Mouse (Mus musculus) left cerebral cortex, adult 11 months (tissue): Measurements from ENCODE around the gene Tiam1.

Experiments
- DNase-seq: peaks from one replicate; pipeline ENCODE4 v3.0.0; 2022; ENCODE audit warnings: low spot score

Tiam1 gene

DNA sequence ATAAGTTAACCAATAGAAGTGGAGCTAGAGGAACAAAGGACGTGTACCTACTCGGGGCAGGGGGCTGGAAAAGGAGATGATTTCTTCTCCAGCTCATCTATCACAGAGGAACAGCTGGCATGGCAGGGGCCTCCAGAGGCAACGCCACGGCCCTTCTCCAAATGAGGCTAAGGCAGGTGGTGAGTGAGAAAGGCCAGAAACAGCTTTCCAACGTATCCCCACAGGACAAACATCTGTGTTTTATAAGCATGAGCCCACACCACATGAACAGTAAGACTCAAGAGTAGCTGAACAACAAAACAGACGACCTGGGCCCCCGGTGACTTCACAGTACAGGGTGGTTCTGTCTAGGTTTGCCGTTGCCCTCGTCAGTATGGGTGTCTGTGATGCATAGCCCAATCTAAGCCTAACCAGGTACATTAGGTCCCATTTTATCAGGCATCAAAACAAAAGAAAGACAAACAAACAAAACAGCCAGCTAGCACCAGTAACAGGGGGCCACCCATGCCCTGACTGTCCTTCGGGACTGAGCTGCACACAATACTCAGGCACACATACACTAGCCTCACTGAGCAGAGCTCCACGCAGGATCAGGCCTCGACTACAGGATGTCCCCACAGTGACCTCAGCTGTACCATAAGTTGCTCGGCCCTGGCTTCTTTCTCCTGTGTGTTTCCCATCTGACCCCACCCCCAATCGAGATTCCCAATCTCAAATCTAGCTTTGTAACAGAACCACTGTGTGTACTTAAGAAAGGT lies 260.9 kb downstream of the Tiam1 start:
- DNase-seq = no peak

DNA sequence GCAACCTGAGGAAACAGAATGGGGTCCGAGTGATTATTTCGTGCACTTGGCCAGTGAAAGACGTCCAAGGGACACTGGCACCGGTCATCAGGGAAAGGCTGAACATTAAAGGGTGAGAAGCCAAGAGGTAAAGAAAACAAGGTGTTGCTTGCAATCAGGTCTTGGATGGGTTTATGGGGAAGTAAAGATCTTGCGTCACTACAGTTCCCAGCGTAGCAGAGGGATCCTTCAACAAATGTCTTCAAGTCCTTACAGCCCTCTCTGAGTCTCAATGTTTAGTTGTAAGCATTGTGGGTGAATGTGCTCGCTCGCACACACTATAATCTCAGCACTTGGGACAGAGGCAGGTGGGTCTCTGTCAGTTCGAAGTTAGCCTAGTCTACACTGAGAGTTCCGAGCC lies 266.4 kb downstream of the Tiam1 start:
- DNase-seq = no peak

DNA sequence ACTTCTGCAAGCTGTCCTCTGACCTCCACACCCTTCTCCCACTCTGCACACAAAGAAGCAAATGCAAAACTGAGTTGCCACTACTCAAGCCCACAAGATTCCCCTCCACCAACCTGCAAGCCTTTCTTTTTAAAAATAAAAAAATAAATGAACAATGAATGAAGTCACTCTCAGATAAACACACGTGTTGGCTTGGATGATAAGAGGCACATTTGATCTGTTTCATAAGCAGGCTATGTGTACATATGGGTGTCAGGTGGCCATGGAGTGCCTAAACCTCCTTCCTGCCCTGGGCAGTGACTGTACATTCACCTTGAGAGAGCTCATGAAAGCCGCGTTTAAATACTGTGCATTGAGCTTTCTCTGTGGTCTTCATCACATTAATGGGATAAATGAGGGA lies 267.5 kb downstream of the Tiam1 start:
- DNase-seq = no peak

DNA sequence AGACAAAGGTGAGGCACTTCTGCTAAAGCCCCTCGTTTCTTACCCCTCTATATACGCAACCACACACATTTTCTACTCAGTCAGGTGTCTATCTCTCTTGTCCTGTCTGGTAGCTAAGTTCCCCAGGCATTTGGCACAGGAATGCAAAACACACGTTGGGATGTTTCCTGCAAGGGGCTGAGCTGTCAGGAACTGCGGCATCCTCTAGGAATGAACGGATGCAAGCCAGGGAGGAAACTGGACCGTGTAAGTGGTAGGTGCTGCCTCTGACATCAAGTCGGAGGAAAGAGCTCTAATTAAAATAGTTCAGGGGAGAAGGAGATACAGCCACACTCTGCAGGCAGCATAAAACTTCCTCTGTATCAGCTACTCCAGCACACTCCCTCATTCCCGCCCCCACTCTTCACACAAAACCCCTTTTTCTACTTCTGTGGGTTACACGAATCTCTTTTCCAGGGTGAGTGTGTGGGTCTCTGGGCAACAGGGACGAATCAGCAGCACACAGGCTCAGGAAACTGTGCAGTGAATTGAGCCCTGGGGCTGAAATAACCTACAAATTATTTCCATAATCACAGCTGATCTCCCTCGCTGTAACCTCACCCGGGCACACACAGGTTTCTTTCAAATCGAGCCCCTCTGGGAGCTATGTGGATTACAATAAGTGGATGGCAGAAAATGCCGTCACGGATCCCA lies 269.4 kb downstream of the Tiam1 start:
- no peak for DNase-seq

DNA sequence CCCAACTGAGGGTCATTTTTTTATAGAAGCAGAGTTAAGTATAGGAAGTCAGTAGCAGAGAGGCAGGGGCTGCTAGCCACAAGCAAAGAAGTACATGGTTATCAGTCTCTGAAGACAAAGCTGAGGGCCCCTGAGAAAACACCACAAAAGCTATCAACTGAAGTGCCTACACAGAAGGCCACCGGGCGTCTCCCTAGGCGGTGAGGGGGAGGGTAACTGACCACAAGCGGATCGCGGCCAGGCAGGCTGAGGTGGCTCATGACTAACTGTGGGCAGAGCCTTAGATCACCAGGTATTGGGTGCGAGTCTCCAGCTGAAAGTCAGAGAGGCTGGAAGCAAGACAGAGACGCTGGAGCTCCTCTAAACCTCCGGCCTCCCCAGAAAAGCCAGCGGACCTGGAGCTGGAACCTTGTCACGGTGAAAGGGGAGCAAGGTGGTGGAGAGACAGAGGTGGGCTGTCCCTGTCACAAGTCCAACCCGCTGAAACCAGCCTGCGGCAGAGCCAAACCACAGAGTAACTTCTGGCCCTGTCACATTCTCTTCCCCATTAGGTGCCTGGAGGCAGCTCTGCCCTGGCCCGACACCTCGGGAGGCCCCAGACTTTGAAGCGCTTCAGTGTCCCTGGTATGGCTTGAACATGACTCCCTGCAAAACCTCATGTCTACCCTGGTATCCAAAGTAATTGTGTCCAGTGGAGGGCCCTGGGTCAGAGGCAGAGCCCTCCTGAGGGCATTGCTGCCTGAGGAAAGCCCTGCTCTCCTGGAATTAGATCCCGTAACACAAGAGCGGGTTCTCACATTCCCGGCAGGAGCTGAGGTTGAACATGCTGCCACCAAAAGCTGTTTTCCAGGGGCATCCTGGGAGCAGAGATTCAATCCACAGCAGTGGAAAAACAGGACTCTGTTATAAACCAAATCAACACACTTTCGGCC lies 271.3 kb downstream of the Tiam1 start:
- DNase-seq = no peak

DNA sequence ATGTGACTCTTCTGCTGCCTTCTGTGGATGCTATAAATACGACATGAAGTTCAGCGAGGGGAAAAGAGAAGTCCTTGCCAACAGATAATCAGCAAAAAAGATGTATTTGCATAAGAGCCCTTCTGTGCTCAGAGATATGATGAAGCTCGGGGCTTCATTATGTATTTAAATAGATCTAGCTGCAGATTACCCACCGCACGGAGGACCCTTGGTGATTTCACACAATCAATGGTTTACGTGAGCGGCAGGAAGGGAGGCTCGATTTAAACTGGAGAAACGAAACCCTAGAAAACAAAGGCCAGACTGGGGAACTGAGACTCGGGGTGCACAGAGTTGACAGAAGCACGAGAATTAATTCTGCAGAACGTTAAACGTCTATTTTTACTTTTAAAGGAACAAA lies 272.2 kb downstream of the Tiam1 start:
- no peak for DNase-seq

DNA sequence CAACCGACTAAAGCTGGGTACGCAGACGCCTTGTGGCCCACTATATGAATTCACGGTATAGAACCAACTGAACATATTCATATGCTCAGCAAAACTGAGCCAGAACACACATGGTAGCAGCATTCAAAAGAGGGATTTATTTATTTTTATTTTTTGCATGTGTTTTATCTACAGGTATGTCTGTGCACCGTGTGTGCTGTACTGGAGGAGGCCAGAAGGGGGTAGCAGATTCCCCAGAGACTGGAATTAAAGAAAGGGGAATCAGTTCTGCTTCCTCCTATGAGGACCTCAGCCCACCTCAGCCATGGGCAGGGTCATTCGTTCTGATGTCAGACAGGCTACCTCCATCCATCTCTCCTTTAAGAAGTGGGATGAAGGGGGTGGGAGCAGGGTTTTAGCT lies 273.5 kb downstream of the Tiam1 start:
- no peak for DNase-seq

DNA sequence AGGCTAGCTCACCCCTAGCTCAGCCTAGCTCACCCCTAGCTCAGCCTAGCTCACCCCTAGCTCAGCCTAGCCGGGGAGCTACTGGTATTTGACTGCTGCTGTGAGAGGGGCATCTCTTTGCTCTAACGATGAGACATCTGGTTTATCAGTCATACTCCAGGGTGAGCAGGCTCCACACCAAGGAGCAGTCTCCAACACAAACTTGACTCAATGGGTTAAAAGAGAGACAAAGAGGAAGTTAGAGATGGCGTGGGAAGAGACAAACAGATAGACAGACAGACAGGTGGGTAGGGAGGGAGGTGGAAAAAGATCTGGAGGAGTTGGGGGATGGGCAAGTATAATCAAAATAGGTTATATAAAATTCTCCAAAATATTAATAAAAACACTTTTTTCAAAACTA lies 275.1 kb downstream of the Tiam1 start:
- no peak for DNase-seq

DNA sequence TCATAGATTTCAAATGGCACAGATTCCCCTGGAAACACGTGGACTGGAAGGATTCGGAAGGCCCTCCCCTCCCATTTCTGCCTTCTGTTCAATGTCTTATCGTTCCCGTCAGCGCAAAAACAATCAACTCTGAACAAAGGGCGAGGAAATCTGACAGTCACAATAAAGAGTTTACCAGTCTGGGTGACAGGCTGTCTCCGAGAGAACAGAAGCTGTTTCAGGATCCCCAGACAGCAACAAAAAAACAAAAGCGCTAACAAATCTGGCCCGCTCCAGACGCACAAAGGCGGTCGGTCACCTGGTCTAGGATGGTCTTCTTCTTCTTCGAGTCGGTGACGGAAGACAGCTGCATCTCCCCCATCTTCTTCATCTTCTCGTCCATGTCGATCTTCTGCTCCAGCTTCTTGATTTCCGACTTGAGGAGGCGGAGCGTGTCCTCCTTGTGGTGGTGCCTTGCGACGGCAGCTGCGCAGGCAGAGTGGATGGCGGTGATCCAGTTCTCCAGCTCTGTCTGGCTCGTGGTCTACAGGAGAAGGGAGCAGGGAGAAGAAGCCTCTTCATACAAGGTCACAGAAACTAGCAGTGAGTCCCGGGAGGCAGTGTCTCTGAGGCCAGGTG lies 276.2 kb downstream of the Tiam1 start:
- DNase-seq = no peak

DNA sequence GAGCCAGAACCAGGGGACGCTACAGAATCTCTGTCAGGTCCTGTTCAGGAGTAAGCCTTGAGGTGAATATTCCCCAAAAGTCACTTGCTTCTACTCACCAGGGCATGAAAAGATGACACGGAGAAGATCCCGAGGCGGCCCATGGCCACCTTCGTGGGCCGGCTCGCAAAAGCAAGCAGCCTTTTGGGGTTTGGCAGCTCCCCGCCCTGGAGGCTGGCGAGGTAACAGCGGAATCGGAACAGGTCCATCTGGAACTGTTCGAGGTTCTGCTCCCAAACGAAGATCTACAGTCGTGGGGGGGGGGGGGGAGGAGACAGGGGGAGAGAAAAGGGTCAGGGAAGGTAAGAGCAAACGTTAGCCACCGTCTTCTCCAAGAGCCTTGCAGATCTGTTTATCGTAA lies 278.4 kb downstream of the Tiam1 start:
- DNase-seq = no peak

DNA sequence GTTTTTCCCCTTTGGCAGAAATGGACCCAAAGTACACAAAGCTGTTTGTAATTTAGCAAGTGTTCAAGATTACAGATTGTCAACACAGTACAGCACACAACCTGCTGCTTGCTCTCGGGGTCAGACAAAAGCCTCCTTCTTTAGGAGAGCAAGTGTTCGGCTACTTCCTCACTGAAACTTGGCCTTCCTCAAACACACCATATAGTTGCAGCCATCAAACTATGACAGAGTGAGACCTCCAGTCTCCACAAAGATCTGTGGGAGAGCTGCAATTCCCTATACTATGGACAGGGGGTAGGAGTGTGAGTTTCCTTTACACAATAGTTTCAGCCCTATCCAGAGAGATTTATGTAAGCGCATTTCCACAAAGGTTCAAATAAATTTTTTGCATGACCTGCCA lies 278.9 kb downstream of the Tiam1 start:
- no peak for DNase-seq

DNA sequence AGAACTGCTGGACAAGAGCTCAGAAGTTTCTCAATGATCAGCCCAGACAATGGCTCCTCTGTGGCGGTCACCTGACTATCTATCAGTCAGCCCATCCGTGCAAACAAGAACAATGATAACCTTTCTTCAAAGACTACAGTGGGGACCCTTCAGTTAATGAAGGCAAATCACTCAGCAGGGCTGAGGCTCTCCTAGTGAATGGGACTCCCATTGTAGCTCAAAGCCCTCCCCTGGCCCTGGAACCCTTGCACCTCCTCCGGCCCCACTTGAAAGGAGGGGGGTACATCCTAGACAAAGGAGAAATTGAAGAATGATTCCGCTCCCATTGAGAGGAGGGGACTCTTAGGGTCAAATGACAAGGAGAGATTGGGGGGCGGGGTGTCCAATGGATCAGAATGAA lies 280.3 kb downstream of the Tiam1 start:
- no peak for DNase-seq

DNA sequence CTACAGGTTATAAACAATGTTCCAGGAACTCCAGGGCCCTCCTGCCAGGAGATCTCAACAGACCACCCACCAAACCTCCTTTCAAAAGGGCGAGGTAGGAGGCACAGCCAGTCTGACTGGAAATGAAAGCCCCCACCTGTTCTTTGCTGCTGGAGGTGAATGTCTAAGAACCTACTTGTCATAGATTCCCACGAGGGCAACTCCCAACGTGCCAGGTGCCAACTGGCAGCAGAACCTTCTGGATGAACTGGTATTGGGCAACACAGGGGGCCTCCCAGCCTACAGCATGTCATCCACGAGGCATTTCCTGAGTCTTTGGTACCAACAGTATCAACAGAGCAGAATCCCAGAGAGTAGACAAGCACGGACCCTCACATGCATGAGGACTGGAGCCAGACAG lies 282.0 kb downstream of the Tiam1 start:
- DNase-seq = no peak

DNA sequence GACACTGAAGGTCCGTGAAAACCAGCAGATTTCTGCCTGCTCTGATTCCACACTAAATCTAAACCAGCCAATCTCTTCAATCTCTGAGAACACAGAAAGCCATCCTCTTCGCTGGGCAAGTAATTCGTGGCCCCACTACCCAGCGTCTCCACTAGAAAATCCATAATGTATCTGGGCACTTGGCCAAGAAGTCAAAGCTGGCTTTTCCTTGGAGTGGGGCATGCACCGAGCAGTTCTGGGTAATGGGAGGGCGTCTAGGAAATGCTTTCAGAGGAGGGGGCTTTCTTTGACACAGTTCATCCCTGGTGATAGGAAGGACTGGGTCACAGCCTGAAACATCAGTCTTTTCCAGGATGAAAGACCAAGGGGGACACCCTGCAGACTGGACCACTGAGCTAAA lies 282.9 kb downstream of the Tiam1 start:
- DNase-seq = no peak

DNA sequence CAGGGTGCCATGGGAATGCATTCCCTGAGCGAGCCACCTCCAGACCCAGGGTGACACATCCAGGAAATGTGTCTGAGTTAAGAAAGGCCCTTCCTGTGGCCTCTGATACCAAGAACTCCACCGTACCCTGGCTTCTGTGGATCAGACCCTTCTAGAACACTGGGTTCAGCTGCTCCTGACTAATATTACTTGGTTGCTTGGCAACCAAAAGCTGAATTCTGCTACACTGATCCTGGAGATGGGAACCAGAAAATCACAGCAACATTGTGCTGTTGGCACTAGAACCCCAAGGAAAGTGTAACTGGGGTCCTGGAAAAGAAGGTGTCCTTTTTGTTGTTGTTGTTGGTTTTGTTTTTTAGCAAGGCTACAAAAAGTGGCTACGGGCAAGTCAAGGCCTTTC lies 285.9 kb downstream of the Tiam1 start:
- DNase-seq = no peak

DNA sequence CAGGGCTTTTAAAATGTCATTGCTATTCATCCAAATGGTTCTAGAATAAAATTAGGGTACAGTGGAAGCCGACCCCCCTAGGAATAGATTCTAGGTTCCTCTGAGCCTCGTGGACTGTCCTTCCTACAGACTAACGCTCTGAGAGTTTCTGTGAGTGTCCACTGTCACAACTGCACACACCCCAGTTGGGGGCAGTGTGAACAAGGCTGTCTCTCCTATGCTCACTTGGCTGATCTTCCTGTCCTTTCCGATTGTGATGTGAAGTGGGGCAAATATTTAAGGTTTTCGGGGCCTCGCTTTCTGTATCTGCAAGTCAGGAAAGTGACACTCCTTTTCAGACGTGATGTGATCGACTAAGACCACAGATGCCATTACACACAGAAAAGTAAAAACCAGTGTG lies 288.8 kb downstream of the Tiam1 start:
- DNase-seq = no peak

DNA sequence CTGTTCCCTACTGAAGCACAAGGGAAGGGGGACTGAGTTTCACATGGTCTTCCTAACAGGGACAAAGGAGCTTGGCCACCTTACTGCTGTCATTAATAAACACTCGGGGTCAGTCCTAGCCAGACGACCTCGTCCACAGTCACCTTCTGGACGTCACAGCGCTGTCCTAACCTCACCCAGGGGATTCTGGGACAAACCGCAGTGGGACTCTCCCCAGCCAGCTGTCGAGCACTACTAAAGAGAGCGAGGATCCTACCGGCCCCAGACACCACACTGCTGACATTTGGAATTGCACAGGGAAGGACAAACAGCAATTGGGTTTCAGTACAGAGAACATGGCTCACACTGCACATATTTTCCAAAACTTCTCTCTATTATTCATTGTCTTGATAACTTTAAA lies 292.2 kb downstream of the Tiam1 start:
- no peak for DNase-seq

DNA sequence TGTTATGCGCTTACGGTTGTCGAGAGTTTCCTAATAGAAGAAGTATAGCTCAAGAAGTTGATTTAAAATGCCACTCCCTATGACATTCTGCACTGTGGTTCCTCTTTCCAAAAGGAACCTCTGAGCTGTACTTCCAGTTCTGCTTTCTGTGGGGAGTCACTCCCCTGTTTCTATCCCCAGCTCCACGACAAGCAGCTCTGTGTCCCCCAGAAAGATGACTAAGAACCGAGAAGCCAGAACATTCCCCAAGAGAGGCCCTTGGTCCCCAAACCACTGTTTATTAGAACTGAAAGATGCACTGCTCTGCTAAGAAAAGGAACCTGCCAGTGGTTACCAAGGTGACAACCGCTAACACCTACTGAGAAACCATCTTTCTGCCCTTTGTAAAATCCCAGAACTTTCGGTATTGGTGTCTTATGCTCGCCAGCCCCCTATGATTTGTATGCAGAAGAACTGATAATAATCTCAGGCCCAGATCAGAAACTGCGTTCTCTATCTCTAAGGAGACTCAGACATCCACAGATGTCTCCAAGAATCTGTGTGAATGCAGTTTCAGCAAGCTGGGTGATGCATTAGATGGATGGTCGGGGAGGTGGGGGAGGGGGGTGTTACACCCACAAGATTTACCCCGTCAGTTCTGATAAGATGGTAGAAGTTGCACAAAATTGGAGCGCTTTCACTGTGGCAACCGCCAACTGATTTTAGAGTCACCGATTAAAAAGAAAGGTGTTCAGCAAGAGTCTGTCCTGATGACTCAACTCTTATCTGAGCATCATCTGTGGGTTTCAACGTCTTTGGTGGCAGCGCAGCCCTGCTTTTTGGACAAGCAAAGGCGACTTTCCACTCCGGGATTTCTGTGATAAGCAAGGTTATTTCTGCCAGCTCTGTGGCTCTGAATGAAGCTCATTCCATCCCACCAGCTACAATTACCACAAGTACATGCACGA lies 294.6 kb downstream of the Tiam1 start:
- DNase-seq = no peak

DNA sequence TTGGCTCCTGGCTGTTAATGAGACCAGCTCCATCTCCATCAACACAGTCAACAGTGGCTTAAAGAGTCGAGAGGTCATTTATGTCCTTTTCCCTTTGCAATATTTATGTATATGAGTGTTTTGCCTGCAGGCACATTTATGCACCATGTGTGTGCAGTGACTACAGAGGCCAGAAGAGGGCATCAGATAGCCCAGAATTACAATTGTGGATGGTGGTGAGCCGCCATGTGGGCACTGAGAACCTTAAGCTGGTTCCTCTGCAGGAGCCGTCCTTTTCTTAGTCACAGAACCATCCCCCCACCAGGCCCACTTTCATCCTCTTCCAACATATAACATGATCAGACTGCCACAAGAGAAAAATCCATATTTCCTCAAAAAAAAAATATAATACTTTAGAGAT lies 295.4 kb downstream of the Tiam1 start:
- DNase-seq = no peak

DNA sequence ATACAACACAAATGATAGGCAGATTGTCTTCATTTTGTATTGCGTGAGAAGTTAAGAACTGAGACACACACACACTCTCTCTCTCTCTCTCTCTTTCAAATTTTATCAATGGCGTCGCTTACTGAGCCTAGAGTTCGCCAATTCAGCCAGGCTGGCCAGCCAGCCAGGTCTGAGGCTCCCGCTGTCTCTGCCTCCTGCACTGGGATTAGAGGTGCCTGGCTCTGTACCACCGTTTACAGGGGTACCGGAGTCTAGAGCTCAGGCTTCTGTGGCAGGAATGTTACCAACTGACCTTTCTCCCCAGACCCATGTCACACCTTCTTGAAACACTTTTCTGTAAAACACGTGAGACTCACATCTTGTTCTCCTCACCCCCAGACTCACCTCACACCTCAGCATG lies 298.1 kb downstream of the Tiam1 start:
- DNase-seq = no peak

DNA sequence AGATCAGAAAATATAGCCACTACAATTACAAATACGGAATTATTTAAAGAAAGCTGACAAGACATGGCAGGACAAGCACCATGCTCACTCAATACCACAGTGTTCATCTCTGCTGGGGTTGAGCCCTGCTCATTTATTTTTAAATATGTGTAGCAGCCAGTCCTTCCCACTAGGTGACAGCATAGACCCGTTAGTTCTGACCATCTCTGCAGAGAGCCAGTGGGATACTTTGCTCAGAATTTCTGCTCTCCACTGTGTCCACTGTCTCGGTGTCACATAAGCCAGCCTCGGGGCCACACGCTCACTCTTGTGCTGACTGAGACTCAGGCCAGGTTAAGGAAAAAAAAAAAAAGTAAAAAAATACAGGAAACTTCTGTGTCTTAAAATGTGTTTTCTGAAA lies 299.0 kb downstream of the Tiam1 start:
- peak; percentile 43 for DNase-seq
